Mouse (Mus musculus): ENCODE data around the gene Mapk10. TPM values are rescaled to one million over a fixed set of nuclear protein-coding genes. Genes with fewer than 3 reads are reported as not detected.
"Not testable (repeated sequence)": the region's sequence is repeated elsewhere in the genome, so short reads cannot be mapped to it uniquely, and the experiment has no call there.

The Mapk10 gene
- total RNA-seq, 1 experiment from 2014 or later, result not detected

DNA sequence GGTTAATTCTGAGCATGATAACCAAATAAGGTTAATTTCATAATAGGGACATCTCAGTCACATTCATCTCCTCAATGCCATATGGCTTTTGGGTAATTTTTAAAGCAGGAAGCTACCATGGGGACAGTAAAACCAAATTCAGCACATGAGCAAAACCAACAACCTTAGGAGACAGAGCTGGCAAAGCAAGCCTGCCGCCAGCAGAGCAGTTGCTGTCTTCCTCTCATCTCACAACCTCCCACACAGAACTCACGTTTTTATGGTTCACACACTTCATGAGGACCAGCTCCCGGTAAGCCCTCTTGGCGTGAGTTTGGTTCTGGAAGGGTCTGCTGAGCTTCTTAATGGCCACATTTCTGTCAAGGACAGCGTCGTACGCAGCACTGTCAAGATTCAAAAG lies 214.8 kb downstream of the Mapk10 start:
- no peak for ATAC-seq (ENCODE audit: extremely low read depth, insufficient number of reproducible peaks, low FRiP score, poor library complexity, severe bottlenecking)

DNA sequence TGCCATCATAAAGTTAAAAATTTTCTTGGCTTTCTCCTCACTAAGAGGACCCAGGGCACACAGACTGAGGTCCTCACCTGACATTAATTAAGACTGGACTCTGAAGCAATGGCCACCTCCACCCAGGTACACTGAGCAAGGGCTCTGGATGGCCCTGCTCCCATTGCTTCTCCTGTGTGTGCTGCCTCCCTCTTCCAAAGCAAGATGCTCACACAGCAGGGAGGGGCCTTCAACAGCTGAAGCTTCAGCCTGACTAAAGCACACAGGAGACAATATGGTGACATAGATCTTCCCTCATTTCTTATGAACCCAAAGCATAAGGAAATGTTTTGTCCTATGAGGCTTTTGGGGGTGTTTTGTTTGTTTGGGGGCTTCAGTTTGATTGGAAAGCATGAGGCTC lies 215.2 kb downstream of the Mapk10 start:
- ATAC-seq (ENCODE audit: extremely low read depth, insufficient number of reproducible peaks, low FRiP score, poor library complexity, severe bottlenecking), result no peak

DNA sequence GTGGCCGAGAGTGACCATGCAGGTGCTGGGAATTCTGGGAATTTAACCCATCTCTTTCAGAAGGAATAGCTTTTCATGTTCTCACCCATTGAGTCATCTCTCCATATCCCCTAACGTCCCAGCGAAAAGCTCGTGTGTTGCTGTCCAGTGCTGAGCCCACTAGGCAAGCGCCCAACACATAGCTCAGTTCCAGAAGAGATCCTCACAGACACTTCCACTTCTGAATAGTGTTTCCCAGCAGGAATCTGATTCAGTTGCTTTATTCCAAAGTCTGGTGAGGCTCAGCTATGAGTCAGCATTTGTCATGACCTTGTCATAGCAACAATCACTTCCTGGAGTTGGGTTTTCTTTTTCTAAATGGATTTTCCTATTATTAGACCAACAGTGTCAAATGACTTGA lies 217.2 kb downstream of the Mapk10 start:
- no peak for ATAC-seq (ENCODE audit: extremely low read depth, insufficient number of reproducible peaks, low FRiP score, poor library complexity, severe bottlenecking)

DNA sequence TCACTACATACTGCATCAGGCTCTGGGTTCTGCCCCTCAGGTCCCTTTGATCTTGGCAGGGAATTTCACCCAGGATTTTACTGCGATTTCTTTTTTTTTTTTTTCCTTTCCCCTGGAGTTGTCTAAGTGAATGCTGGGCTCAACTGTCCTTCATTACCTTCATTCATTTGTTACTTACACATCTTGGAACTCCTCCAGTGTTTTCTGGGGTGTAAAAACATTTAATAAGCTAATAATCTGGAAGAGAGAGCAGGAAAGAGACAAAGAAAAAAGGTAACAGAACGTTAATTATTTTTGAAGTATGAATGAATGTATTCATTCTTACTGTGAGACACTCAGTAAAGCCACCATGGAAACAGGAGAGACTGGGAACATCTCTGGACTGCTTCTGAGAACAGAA lies 219.4 kb downstream of the Mapk10 start:
- no peak for ATAC-seq (ENCODE audit: extremely low read depth, insufficient number of reproducible peaks, low FRiP score, poor library complexity, severe bottlenecking)

DNA sequence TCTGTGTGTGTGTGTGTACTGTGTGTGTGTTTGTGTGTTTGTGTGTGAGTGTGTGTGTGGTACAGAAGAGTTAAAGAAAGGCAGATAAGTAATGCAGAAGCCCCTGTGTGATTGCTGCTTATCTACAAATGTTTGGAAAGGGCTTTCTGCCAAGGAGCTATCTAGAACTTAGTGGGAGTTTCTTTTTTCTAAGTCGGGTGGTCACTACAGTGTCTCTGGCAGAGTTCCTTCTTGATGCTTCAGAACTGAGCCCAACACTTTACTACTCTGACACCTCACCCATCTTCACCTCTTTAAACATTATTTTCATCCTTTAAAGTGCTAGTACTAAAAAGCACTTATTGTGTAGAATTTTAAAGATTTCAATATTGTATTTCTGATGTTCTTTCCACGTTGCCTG lies 232.8 kb downstream of the Mapk10 start:
- ATAC-seq (ENCODE audit: extremely low read depth, insufficient number of reproducible peaks, low FRiP score, poor library complexity, severe bottlenecking), result no peak

DNA sequence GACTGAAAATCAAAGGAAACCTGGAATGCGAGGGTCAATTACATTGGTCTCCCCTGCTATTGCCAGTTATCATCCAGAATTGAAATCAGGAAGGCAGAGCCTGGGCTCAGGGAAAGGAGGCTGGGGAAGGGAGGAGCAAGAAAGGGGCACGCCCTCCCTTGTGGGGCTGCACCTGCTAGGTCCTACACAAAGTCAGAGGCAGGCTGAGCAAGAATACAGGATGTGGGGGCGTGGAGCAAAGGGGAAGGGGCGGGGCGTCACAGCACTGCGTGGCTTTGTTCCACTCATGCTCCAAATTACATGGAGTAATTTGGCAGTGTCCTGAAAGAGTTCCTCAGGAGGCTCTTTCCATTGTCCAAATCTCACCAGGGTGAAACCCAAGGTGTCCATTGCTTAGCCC lies 234.0 kb downstream of the Mapk10 start:
- ATAC-seq (ENCODE audit: extremely low read depth, insufficient number of reproducible peaks, low FRiP score, poor library complexity, severe bottlenecking), result no peak

DNA sequence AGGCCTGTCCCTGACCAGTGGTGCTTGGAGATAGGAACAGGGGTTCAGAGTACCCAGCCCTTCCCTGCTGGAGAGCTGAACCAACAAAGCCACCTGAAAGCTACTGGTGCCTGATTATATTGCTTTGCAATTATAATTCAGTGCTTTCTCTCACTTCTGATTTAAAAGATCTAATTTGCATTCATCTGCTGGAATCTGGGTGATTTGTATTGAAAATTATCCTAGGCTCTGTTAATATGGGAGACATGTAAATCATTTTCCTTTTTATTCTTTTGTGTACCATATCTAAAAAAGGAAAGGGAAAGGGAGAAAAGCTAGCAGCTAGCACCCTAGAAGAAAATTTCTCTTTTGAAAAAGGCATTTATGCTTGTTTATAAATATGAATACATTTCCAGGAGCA lies 234.6 kb downstream of the Mapk10 start:
- ATAC-seq (ENCODE audit: extremely low read depth, insufficient number of reproducible peaks, low FRiP score, poor library complexity, severe bottlenecking), result no peak

DNA sequence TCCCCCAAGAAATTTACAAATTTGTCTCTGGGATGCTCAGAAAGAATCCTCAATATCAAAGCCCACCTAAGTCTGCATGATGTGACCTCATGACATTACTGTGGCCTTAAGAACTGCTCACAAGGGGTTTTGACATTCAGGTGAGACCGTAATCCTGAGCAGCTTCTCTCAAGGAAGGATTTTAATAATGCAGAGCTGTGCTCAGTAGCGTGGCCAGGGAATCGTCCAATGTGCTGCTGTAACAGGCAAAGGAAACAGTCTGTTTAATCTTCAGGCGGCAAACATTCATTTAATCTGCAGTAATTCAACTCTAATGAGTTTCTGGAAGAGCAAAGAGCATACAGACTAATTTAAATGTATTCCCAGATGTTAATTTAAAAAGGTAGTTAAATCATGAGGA lies 236.7 kb downstream of the Mapk10 start:
- ATAC-seq (ENCODE audit: extremely low read depth, insufficient number of reproducible peaks, low FRiP score, poor library complexity, severe bottlenecking), result no peak

DNA sequence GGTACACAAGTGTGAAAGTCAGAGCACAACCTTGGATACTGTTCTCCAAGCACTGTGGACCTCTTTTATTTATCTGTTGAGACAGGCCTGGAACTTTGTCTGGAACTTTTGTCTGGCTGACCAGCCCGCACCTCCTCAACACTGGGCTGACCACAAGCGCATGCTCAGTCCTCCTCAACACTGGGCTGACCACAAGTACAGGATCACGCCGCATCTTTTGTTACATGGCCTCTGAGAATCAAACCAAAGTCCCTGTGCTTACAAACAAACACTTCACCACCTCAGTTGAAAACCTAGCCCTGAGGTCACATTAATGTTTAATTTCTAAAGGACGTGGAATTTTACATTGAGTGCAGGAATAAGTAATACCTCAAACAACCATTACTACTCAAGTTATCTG lies 246.7 kb downstream of the Mapk10 start:
- no peak for ATAC-seq (ENCODE audit: extremely low read depth, insufficient number of reproducible peaks, low FRiP score, poor library complexity, severe bottlenecking)

DNA sequence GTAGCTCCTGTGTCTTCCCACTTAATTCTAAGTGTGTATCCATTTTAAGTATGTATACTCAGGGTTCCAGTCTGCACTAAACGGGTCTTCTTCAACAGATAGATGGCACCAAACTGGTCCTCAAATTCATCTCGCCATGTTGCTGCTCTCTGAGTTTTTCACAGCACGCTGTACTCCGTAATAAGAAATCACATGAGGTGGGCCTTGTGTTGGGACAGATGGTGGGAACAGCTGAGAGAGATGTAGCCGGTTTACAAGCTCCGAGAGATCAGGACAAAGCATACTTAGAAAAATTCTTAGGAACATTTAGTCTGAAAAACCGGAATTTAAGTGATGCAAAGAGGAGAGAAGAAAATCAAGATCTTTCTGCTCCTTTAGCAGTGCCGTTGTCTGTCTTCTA lies 257.7 kb downstream of the Mapk10 start:
- ATAC-seq (ENCODE audit: extremely low read depth, insufficient number of reproducible peaks, low FRiP score, poor library complexity, severe bottlenecking), result no peak

DNA sequence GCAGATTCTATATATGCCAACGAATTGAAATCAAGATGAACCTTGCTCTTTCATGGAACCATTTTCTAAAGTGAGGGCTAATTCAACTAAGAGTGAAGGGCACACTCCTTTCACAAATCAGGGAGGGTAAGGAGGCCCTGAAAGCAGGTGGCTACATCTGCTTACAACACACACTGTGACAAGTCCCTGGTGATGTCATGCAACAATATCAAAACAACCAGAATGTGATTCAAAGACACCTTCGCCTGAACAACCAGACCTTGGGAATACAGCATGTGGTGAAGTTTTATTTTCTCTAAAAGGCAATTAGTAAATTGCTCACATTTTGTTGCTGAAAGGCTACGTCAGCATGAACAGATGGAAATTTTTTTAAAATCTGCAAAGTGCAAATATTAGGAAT lies 258.2 kb downstream of the Mapk10 start:
- no peak for ATAC-seq (ENCODE audit: extremely low read depth, insufficient number of reproducible peaks, low FRiP score, poor library complexity, severe bottlenecking)

DNA sequence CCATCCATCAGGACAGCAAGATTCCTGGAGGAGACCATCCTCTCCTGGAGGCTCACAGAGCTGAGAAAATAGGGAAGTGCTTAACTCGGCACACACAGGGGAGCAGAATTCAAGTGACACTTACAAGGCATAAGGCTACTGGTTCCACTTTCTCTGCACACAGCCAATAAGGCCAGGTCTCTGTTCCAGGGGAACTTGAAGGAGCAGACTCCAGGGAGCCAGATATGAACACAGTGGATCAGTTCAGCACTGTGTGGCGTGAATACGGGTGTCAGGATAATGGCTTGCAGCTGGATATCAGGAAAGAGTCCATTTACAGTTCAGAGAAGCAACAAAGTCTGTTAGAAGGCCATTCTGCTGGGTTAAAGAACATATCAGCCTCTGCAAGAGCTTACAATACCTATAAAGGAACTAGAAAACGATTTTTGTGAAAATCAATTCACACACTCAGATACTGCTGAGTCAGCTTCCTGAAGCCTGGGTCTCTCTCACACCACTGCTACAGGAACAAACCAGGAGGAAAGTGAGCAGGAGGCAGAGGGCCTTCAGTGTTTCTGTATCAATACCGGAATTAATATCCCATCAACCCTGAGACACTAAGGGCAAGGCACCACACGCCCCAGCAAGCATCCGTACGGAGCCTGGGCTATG lies 263.9 kb downstream of the Mapk10 start:
- ATAC-seq (ENCODE audit: extremely low read depth, insufficient number of reproducible peaks, low FRiP score, poor library complexity, severe bottlenecking), result no peak

DNA sequence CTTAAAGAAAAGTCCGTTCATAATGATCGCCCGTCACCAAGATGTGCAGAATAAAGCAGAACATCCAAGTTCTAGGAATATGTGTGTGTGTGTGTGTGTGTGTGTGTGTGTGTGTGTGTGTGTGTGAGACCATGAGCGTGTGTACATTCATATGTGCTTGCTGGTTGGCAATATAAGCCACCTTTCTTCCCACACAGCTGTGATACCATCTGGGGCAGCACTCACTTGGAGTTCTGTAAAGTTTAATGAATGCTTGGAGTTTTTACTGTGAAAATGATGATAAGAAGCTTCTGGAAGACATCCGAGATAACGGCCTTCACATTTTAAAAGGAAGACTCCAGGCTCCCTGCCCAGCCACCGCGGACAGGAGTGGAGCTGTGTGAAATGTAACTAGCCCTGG lies 264.5 kb downstream of the Mapk10 start:
- no peak for ATAC-seq (ENCODE audit: extremely low read depth, insufficient number of reproducible peaks, low FRiP score, poor library complexity, severe bottlenecking)

DNA sequence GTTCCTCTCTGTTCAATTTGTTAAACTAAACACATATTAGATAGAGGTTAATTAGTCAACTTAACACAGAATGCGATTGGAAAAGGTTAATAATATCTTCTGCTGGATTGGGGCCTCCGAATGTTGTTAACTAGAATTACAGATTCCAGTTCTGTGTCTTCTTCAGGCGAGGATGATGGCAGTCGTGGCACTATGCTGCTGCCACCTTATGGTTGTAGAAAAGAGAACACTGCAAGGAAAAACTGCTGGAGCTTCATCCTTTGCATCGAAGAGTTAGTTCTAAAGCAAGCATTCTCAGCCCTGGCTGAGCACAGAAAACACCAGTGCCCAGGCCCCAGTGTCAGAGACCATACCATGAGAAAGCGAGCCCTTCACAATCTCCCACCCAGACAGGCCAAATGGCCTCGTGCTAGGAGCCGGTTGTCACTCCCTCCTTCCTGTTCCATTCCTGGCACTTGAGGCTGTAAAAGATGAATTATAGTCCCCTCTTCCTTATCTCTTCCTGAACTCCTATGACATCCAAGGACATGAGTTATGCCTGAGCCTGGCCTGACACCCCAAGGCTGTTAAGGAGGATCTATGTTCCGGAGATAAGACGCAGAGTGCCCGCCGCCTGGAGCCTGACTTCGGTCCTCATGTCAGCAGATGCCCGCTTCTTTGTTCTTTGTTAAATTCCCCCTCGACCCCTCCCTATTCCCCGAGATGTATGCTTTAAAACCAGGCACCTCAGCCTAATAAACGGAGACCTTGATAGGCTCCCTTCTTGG lies 267.1 kb downstream of the Mapk10 start:
- not testable (repeated sequence) for ATAC-seq (ENCODE audit: extremely low read depth, insufficient number of reproducible peaks, low FRiP score, poor library complexity, severe bottlenecking)

DNA sequence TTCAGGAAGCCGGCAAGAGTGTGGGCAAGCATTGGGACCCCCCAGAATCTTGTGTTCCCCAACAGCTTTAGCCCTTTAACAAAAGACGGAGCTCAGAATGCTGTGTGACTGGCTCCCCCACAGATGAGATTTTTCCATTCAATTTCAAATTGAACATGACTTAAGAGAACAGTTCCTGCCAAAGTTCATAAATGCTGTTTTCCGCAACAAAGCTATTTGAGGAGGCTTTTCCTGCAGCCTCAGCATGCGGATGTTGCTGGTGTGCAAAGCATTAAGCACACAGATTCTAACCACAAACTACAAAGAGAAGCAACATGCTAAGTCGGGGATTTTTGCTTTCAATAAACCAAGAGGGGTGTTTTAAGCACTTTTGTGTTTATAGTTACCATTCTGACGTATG lies 281.0 kb downstream of the Mapk10 start:
- ATAC-seq (ENCODE audit: extremely low read depth, insufficient number of reproducible peaks, low FRiP score, poor library complexity, severe bottlenecking), result no peak

DNA sequence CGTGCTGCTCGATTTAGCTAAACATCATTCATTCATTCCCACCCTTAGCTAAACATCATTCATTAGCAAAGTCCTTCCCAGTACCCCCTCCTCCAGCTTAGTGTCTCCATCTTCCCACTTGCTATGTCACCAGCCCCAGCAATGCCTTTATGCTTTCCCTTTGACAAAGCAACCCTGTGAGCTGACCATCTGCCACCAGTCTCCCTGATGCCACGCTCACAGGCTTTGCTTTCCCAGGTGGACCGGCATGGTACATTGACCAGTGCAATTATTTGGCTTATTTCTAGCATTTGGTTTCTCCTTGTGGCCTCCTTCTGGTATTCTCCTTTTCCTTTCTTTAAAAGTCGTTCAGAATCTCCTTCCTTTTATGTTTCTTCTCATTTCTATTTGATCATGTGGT lies 284.3 kb downstream of the Mapk10 start:
- ATAC-seq (ENCODE audit: extremely low read depth, insufficient number of reproducible peaks, low FRiP score, poor library complexity, severe bottlenecking), result no peak

DNA sequence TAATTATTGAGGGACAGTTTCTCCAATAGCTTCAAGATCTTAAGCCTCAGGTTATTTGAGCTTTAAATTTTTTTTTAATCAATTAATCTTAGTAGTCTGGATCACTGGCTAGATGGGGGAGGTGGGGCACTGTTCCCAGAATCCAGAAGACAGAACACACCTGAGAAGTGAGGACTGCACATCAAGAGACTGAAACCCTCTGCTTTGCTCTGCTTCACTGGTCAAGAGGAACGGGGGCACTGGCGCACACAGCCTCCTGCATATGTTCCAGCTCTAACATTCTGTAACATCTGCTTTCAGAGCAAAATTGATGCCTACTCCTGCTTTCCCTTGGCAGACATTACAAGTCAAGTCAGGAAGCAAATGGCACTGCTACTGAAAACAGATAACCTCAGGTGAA lies 290.9 kb downstream of the Mapk10 start:
- ATAC-seq (ENCODE audit: extremely low read depth, insufficient number of reproducible peaks, low FRiP score, poor library complexity, severe bottlenecking), result no peak

DNA sequence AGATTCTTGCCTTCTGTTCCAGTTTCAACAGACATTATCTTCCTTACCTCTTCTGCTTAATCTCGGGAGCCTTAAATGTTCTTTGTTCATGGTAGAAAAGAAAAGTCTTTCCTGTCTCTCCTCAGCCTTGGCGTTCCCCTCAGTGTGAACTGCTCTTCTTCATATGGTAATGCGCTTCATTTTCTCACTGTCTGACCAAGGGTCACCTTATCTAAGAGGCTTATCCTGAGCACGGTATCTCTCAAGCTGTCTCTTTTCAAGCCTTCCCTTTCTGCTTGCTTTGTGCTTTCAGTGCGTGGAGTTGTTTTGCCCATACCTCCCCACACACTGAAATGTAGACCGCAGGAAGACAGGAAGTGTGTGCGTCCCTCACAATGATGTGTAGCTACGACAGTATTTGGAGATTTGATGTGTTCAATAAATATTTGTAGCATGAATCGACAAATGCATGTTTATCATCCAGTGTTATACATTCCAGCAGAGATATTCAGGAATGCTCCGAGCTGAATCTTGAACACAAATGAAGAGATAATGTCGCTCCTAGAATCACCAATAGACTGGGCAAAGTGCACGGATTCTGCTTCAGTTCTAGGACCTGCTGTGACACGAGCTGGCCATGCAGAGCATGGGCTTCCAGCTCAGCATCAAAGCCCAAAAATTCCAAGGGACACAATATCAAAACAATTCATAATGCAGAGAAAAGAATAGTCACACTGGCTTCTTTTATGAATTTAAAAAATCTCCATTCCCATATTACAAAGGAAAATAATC lies 305.5 kb downstream of the Mapk10 start:
- no peak for ATAC-seq (ENCODE audit: extremely low read depth, insufficient number of reproducible peaks, low FRiP score, poor library complexity, severe bottlenecking)

DNA sequence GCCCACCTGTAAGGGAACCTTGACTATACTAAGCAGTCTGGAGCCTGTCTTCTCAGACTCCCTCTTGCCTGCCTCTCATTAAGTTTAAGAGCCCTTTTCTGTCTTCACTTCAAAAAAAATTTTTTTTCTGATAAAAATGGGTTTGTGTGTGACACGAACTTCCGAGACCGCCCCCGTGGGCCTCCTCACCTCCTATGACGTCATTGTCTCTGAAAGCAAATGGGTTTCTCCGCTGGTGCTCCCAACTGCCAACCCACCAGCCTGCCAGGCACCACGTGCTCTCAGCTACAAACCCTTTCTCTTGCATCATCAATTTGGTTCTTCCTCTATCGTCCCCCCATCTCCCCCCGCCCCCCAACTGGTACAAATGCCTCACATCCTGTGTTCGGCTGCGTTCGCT lies 307.1 kb downstream of the Mapk10 start:
- ATAC-seq (ENCODE audit: extremely low read depth, insufficient number of reproducible peaks, low FRiP score, poor library complexity, severe bottlenecking), result no peak

DNA sequence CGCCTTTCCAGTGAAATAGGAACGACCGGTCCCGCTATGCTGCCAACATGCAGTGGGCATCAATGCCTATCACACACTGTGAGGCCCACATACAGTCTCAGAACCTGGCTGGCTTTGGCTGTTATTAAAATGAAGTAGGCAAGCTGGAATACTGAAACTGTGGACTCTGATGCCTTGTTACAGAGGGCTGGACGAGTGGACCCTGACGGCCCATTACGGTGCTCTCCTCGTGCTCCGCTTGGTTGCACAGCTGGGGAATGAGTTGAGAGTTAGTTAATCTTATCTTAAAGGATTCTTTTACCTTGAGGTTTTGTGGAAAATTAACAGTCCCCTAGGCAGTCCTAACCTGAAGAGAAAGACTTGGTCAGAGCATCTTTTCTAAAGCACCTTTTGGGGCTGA lies 307.6 kb downstream of the Mapk10 start:
- ATAC-seq (ENCODE audit: extremely low read depth, insufficient number of reproducible peaks, low FRiP score, poor library complexity, severe bottlenecking), result no peak
